Mouse (Mus musculus) cortical plate, adult 2 months (tissue): ENCODE data around the gene Psmd8.
"Not testable (repeated sequence)": the region's sequence is repeated elsewhere in the genome, so short reads cannot be mapped to it uniquely, and the experiment has no call there.

Experiments used
- CTCF ChIP-seq: fragments of 200-500 bp; IDR thresholded peaks from 2 replicates; pipeline ENCODE4 v1.5.1; 2011; ENCODE audit warnings: mild to moderate bottlenecking, control low read depth, low read length; ENCODE audit not compliant: insufficient read depth; ENCODE audit errors: extremely low read depth
- POLR2A ChIP-seq: fragments of 200-500 bp; IDR thresholded peaks from 2 replicates; pipeline ENCODE4 v1.6.1; 2011; ENCODE audit warnings: mild to moderate bottlenecking, low read length, control low read depth; ENCODE audit not compliant: insufficient read depth; ENCODE audit errors: extremely low read depth

DNA sequence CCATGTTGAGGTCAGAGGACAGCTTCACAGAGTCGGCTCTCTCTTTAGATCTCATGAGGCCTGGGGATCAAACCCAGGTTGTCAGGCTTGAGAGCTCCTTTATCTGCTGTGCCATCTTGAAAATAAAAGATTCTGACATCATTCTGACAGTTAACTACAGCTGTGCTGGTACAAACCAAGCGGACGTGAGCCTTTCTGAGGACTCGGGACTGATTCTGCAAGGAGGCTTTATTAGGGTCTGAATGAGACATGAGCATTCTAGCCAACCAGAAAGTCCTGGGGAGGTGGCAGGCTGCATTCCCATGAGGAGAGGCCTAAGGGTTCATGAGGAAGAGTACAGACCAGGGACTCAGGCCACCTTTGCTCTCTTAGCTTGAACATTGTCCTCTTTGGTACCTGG is 822 bp upstream of the Psmd8 start:
- TF ChIP-seq CTCF, POLR2A: not testable (repeated sequence)
